ENCODE assay signal across 16 mouse cellular contexts in genomic region chr19:8998546-8998945, GRCm38 (mm10). TPM values are rescaled to one million over a fixed set of nuclear protein-coding genes. Genes with fewer than 3 reads are reported as not detected.
DNase-seq lines count a peak whose midpoint lies in the region; ATAC-seq and TF ChIP-seq lines count a peak whose summit lies in the region.
"Had no signal": no experiment of that assay in that cellular context is flagged by ENCODE, and none has a peak within 500 bp of the region (broad histone marks: within the 10 kb centered on the region; RNA-seq: fewer than 3 reads in every experiment).

No protein-coding gene starts in this region.

- 60% methylated on average over 6 of the region's 6 CpGs for WGBS in heart, adult 2 months
- 75% methylated on average over 6 of the region's 6 CpGs for WGBS in lung, embryonic 16.5 days
- 77% methylated on average over 6 of the region's 6 CpGs for WGBS in stomach, embryonic 16.5 days

- H3K27ac ChIP-seq in heart, adult 2 months = peak overlapping the region; percentile 100
- H3K27ac ChIP-seq in lung, embryonic 16.5 days (ENCODE audit: low read length) = peak overlapping the region; percentile 89
- peak overlapping the region; percentile 91 for H3K27ac ChIP-seq in stomach, embryonic 16.5 days (ENCODE audit: low read length)
- H3K27ac ChIP-seq: forebrain, embryonic 13.5 days; hindbrain, postnatal 0 days; liver, embryonic 14.5 days; midbrain, embryonic 15.5 days had no signal

- H3K9me3 ChIP-seq in lung, embryonic 16.5 days (ENCODE audit: control insufficient read depth, low read length) = no peaks in the 10 kb centered on the region
- H3K9me3 ChIP-seq in stomach, embryonic 16.5 days (replicated peaks; ENCODE audit: control insufficient read depth, low read length) = no peaks in the 10 kb centered on the region
- H3K9me3 ChIP-seq: forebrain, embryonic 13.5 days; midbrain, embryonic 15.5 days had no signal

- no peak for ATAC-seq in lung, embryonic 16.5 days (ENCODE audit: low read depth)
- no peak for ATAC-seq in stomach, embryonic 16.5 days (ENCODE audit: insufficient read depth, low FRiP score)
- ATAC-seq: midbrain, embryonic 15.5 days had no signal

- H3K9ac ChIP-seq in heart, adult 2 months (ENCODE audit: low read depth, low read length) = no peak overlapping the region
- H3K9ac ChIP-seq in lung, embryonic 16.5 days (ENCODE audit: low read length) = no peak overlapping the region
- no peak overlapping the region for H3K9ac ChIP-seq in stomach, embryonic 16.5 days (ENCODE audit: low read length)
- H3K9ac ChIP-seq: forebrain, embryonic 13.5 days; liver, embryonic 14.5 days; midbrain, embryonic 15.5 days had no signal

- 0 out of 2 replicates have a peak overlapping the region, but pooled peaks have one; percentile 33 for H3K4me2 ChIP-seq in lung, embryonic 16.5 days (ENCODE audit: low read depth, low read length)
- peak overlapping the region; percentile 40; the same call in 1 of the 2 replicates for H3K4me2 ChIP-seq in stomach, embryonic 16.5 days (ENCODE audit: low read depth, low read length)
- H3K4me2 ChIP-seq: forebrain, embryonic 13.5 days; midbrain, embryonic 15.5 days had no signal

- TF ChIP-seq POLR2A in heart, adult 2 months (IDR thresholded peaks at IDR 0.05; ENCODE audit: insufficient read depth, low read depth, low read length) = no peak

- H3K27me3 ChIP-seq in heart, adult 2 months (ENCODE audit: control insufficient read depth, insufficient read depth, low read length) = no peaks in the 10 kb centered on the region
- H3K27me3 ChIP-seq in lung, embryonic 16.5 days (ENCODE audit: control insufficient read depth, insufficient read depth, low read depth, low read length) = no peaks in the 10 kb centered on the region
- no peaks in the 10 kb centered on the region for H3K27me3 ChIP-seq in stomach, embryonic 16.5 days (ENCODE audit: control insufficient read depth, insufficient read depth, low read length)
- H3K27me3 ChIP-seq: forebrain, embryonic 13.5 days; midbrain, embryonic 15.5 days had no signal

- no peak for TF ChIP-seq CTCF in heart, adult 2 months (IDR thresholded peaks at IDR 0.05)

- H3K4me3 ChIP-seq in heart, adult 2 months = no peak overlapping the region
- no peak overlapping the region for H3K4me3 ChIP-seq in lung, embryonic 16.5 days (ENCODE audit: low read length)
- no peak overlapping the region for H3K4me3 ChIP-seq in stomach, embryonic 16.5 days (replicated peaks; ENCODE audit: low read length)
- H3K4me3 ChIP-seq: forebrain, embryonic 13.5 days; midbrain, embryonic 15.5 days had no signal

- no peak for TF ChIP-seq EP300 in heart, adult 2 months (IDR thresholded peaks at IDR 0.05; ENCODE audit: insufficient read depth, low read depth, low read length)

- intact Hi-C loops in heart, adult 2 months (cut with DNase I) = no loop called here

- H3K36me3 ChIP-seq in heart, adult 2 months (ENCODE audit: control insufficient read depth, insufficient read depth, low read length) = peaks cover 66% of the 10 kb centered on the region
- H3K36me3 ChIP-seq in lung, embryonic 16.5 days (ENCODE audit: control insufficient read depth, insufficient read depth, low read length) = peaks cover 28% of the 10 kb centered on the region
- peaks cover 23% of the 10 kb centered on the region for H3K36me3 ChIP-seq in stomach, embryonic 16.5 days (ENCODE audit: control insufficient read depth, insufficient read depth, low read length)
- H3K36me3 ChIP-seq: midbrain, embryonic 15.5 days had no signal

- H3K4me1 ChIP-seq in heart, adult 2 months (ENCODE audit: control insufficient read depth, insufficient read depth, low read length) = peaks cover 44% of the 10 kb centered on the region
- peaks cover 37% of the 10 kb centered on the region for H3K4me1 ChIP-seq in lung, embryonic 16.5 days (replicated peaks; ENCODE audit: control insufficient read depth, insufficient read depth, low read length)
- peaks cover 46% of the 10 kb centered on the region for H3K4me1 ChIP-seq in stomach, embryonic 16.5 days (ENCODE audit: control insufficient read depth, insufficient read depth, low read length)
- H3K4me1 ChIP-seq: forebrain, embryonic 13.5 days; midbrain, embryonic 15.5 days had no signal

- no peak for DNase-seq in heart, adult 2 months
- DNase-seq in heart, adult 11 months = no peak
- DNase-seq in lung, postnatal 36 days = no peak
- DNase-seq in induced T-regulatory cell, adult 2 months (ENCODE audit: low read depth) = peak; percentile 75
- no peak for DNase-seq in cerebellum, postnatal 10 days
- DNase-seq in cerebellum, postnatal 14 days = no peak
- DNase-seq: adrenal gland, postnatal 25 days; cerebellum, postnatal 36 days; heart, adult 18-20 months; thymus, adult 18-20 months had no signal

- H3K79me2 ChIP-seq in heart, adult 2 months (replicated peaks; ENCODE audit: control insufficient read depth, insufficient read depth, low read length) = peaks cover 12% of the 10 kb centered on the region

RNA-seq across cellular contexts. Expression of gene Ahnak, which starts 9.5 kb away (rescaled TPM):
- total RNA-seq in heart, adult 2 months (2021) = 100 to 1,000 TPM; 299 to 348 TPM
- 23.0 and 42.5 TPM in 2 replicates for polyA plus RNA-seq in heart, adult 2 months (2012; rRNA removed)
- polyA plus RNA-seq in lung, embryonic 16.5 days (2015; fragmentation: Nextera tagmentation; extraction: Ambion mirVana) = 30.5 and 31.0 TPM in 2 replicates
- 46.4 and 48.3 TPM in 2 replicates for polyA plus RNA-seq in stomach, embryonic 16.5 days (2015; fragmentation: Nextera tagmentation; extraction: Ambion mirVana)

RNA-seq across cellular contexts. Expression of gene Eef1g, which starts 31.7 kb away (rescaled TPM):
- total RNA-seq in heart, adult 2 months (2021) = 100 to 1,000 TPM; 224 to 260 TPM
- polyA plus RNA-seq in heart, adult 2 months (2012; rRNA removed) = 191 and 291 TPM in 2 replicates
- 366 TPM in 2 replicates for polyA plus RNA-seq in lung, embryonic 16.5 days (2015; fragmentation: Nextera tagmentation; extraction: Ambion mirVana)
- polyA plus RNA-seq in stomach, embryonic 16.5 days (2015; fragmentation: Nextera tagmentation; extraction: Ambion mirVana) = 401 and 441 TPM in 2 replicates

RNA-seq across cellular contexts. Expression of gene Tut1, which starts 44.9 kb away (rescaled TPM):
- 1 to 10 TPM; 8.5 to 9.4 TPM for total RNA-seq in heart, adult 2 months (2021)
- polyA plus RNA-seq in heart, adult 2 months (2012; rRNA removed) = 7.2 and 10.6 TPM in 2 replicates
- polyA plus RNA-seq in lung, embryonic 16.5 days (2015; fragmentation: Nextera tagmentation; extraction: Ambion mirVana) = 27.5 and 28.9 TPM in 2 replicates
- 30.0 and 34.9 TPM in 2 replicates for polyA plus RNA-seq in stomach, embryonic 16.5 days (2015; fragmentation: Nextera tagmentation; extraction: Ambion mirVana)

RNA-seq across cellular contexts. Expression of gene Mta2, which starts 56.9 kb away (rescaled TPM):
- 10 to 100 TPM; 29.0 to 32.1 TPM for total RNA-seq in heart, adult 2 months (2021)
- 13.1 and 15.6 TPM in 2 replicates for polyA plus RNA-seq in heart, adult 2 months (2012; rRNA removed)
- polyA plus RNA-seq in lung, embryonic 16.5 days (2015; fragmentation: Nextera tagmentation; extraction: Ambion mirVana) = 149 and 164 TPM in 2 replicates
- 142 and 149 TPM in 2 replicates for polyA plus RNA-seq in stomach, embryonic 16.5 days (2015; fragmentation: Nextera tagmentation; extraction: Ambion mirVana)
